Mouse (Mus musculus) MEL (cell line): ENCODE results near the gene Zfp282. TPM values are rescaled to one million over a fixed set of nuclear protein-coding genes. Genes with fewer than 3 reads are reported as not detected.
A peak's percentile ranks its signal among the peaks of the same experiment; 100 is the strongest.

Experiments
- DNase-seq: peaks from one replicate; pipeline ENCODE4 v3.0.0; 2011; ENCODE audit warnings: low read depth, low spot score
- H3K27ac ChIP-seq: 2 replicates; pipeline ENCODE4 v1.5.1; 2012; ENCODE audit warnings: low read depth, mild to moderate bottlenecking, control low read depth, low read length, moderate library complexity; ENCODE audit not compliant: control insufficient read depth
- H3K27me3 ChIP-seq, 2 experiments: fragments of 150-350 bp in 1 of 2; sonication (generic) in 1 of 2; 2 replicates each; pipeline ENCODE4 v1.6.1; 2012; ENCODE audit warnings: low read length in 2 of 2, mild to moderate bottlenecking in 2 of 2, improper control_type of control experiment in 1 of 2, moderate library complexity in 1 of 2; ENCODE audit not compliant: insufficient read depth in 2 of 2, control insufficient read depth in 1 of 2
- H3K36me3 ChIP-seq, 2 experiments: 2 replicates each; pipeline ENCODE4 v1.6.1; 2012 to 2014; ENCODE audit warnings: low read length in 2 of 2, improper control_type of control experiment in 1 of 2, inconsistent platforms in 1 of 2, mild to moderate bottlenecking in 1 of 2; ENCODE audit not compliant: insufficient read depth in 2 of 2, control insufficient read depth in 1 of 2
- H3K4me1 ChIP-seq, 2 experiments: fragments of 150-350 bp in 1 of 2; sonication (generic) in 1 of 2; 2 replicates each; pipeline ENCODE4 v1.6.1; 2012; ENCODE audit warnings: low read length in 2 of 2, improper control_type of control experiment in 1 of 2, mild to moderate bottlenecking in 1 of 2; ENCODE audit not compliant: insufficient read depth in 2 of 2, control insufficient read depth in 1 of 2
- H3K4me3 ChIP-seq, 2 experiments: fragments of 150-350 bp in 1 of 2; sonication (generic) in 1 of 2; 2 replicates each; pipeline ENCODE4 v1.5.1; 2012; ENCODE audit warnings: low read depth in 2 of 2, low read length in 2 of 2, mild to moderate bottlenecking in 2 of 2, moderate library complexity in 2 of 2, control low read depth in 1 of 2, improper control_type of control experiment in 1 of 2; ENCODE audit not compliant: control insufficient read depth in 1 of 2, insufficient read depth in 1 of 2
- H3K79me2 ChIP-seq: 2 replicates; pipeline ENCODE4 v1.6.1; 2012; ENCODE audit warnings: mild to moderate bottlenecking, low read length, moderate library complexity; ENCODE audit not compliant: control insufficient read depth, poor library complexity, insufficient read depth
- H3K9ac ChIP-seq: 2 replicates; pipeline ENCODE4 v1.6.1; 2012; ENCODE audit warnings: low read depth, mild to moderate bottlenecking, control low read depth, low read length, moderate library complexity; ENCODE audit not compliant: control insufficient read depth, poor library complexity, severe bottlenecking
- H3K9me3 ChIP-seq: fragments of 150-350 bp; sonication (generic); replicated peaks from 2 replicates; pipeline ENCODE4 v1.6.1; 2012; ENCODE audit warnings: mild to moderate bottlenecking, low read length, improper control_type of control experiment, moderate library complexity; ENCODE audit not compliant: insufficient read depth
- CHD1 ChIP-seq: IDR thresholded peaks from 2 replicates; pipeline ENCODE4 v1.6.1; 2012; ENCODE audit warnings: low read depth, mild to moderate bottlenecking, inconsistent platforms, low read length, improper control_type of control experiment
- E2F4 ChIP-seq: IDR thresholded peaks from 2 replicates; pipeline ENCODE4 v1.6.1; 2011; ENCODE audit warnings: low read depth, low read length, improper control_type of control experiment, borderline replicate concordance
- EP300 ChIP-seq, 2 experiments: IDR thresholded peaks; 2 replicates each; pipeline ENCODE4 v1.6.1; 2011; ENCODE audit warnings: improper control_type of control experiment in 2 of 2, low read length in 2 of 2, low read depth in 1 of 2, mild to moderate bottlenecking in 1 of 2
- ETS1 ChIP-seq: IDR thresholded peaks from 2 replicates; pipeline ENCODE4 v1.6.1; 2012; ENCODE audit warnings: low read depth, mild to moderate bottlenecking, inconsistent platforms, low read length, improper control_type of control experiment, moderate library complexity
- GATA1 ChIP-seq: IDR thresholded peaks from 2 replicates; pipeline ENCODE4 v1.6.1; 2011; ENCODE audit warnings: low read depth, low read length, improper control_type of control experiment
- HCFC1 ChIP-seq: IDR thresholded peaks from 2 replicates; pipeline ENCODE4 v1.6.1; 2012; ENCODE audit warnings: low read depth, mild to moderate bottlenecking, inconsistent platforms, low read length, improper control_type of control experiment, moderate library complexity
- MXI1 ChIP-seq: IDR thresholded peaks from 2 replicates; pipeline ENCODE4 v1.6.1; 2011; ENCODE audit warnings: mild to moderate bottlenecking, low read depth, low read length, improper control_type of control experiment
- POLR2A ChIP-seq, 2 experiments: IDR thresholded peaks; 2 replicates each; pipeline ENCODE4 v1.6.1; 2011 to 2012; ENCODE audit warnings: low read length in 2 of 2, mild to moderate bottlenecking in 2 of 2, control low read depth in 1 of 2, improper control_type of control experiment in 1 of 2, low read depth in 1 of 2, moderate library complexity in 1 of 2; ENCODE audit not compliant: control insufficient read depth in 1 of 2, insufficient read depth in 1 of 2, poor library complexity in 1 of 2
- POLR2AphosphoS2 ChIP-seq: IDR thresholded peaks from 2 replicates; pipeline ENCODE4 v1.6.1; 2011; ENCODE audit warnings: low read length, improper control_type of control experiment
- RCOR1 ChIP-seq: IDR thresholded peaks from 2 replicates; pipeline ENCODE4 v1.6.1; 2012; ENCODE audit warnings: low read depth, mild to moderate bottlenecking, inconsistent platforms, low read length, improper control_type of control experiment
- TCF12 ChIP-seq: IDR thresholded peaks from 2 replicates; pipeline ENCODE4 v1.6.1; 2014; ENCODE audit warnings: low read depth, mild to moderate bottlenecking, inconsistent platforms, low read length, improper control_type of control experiment, moderate library complexity
- UBTF ChIP-seq: IDR thresholded peaks from 2 replicates; pipeline ENCODE4 v1.6.1; 2012; ENCODE audit warnings: low read depth, mild to moderate bottlenecking, inconsistent platforms, low read length, improper control_type of control experiment, moderate library complexity, borderline replicate concordance; ENCODE audit not compliant: insufficient read depth
- USF2 ChIP-seq, 2 experiments: IDR thresholded peaks; 2 replicates each; pipeline ENCODE4 v1.6.1; 2011 to 2012; ENCODE audit warnings: improper control_type of control experiment in 2 of 2, low read length in 2 of 2, borderline replicate concordance in 1 of 2, inconsistent platforms in 1 of 2, low read depth in 1 of 2, mild to moderate bottlenecking in 1 of 2; ENCODE audit not compliant: insufficient read depth in 1 of 2
- polyA plus RNA-seq, 2 experiments: library from polyadenylated mRNA; stranded (reverse) in 1 of 2; unstranded in 1 of 2; fragments of >175 nt in 1 of 2; fragments of >200 nt in 1 of 2; gene quantifications; 2 replicates each; pipeline versions ENCODE4 v1.2.1 to v1.2.4; 2012; ENCODE audit warnings: low replicate concordance in 2 of 2, low read depth in 1 of 2; ENCODE audit not compliant: insufficient read length in 2 of 2, insufficient read depth in 1 of 2, missing spikeins in 1 of 2
- total RNA-seq: library from RNA; depleted of rRNA; stranded (reverse); fragments of 300-350 nt; gene quantifications from 2 replicates; pipeline ENCODE4 v1.2.3, GENCODE M21; 2012

Zfp282 gene
- total and polyA plus RNA-seq, 3 experiments, result 8.2 to 13.8 TPM; not detected in 1

- TF ChIP-seq UBTF (no peak), ETS1 (no peak), USF2 (IDR thresholded peaks at IDR 0.05; ENCODE audit: borderline replicate concordance in 1 of 2, insufficient read depth in 1 of 2, low read depth in 1 of 2, low read length in 2 of 2) (no peak), CHD1 (no peak), POLR2A (IDR thresholded peaks at IDR 0.05; ENCODE audit: control insufficient read depth in 1 of 2, insufficient read depth in 1 of 2, low read depth in 1 of 2, low read length in 2 of 2, poor library complexity in 1 of 2) (no peak), RCOR1 (no peak), HCFC1 (no peak)
- DNase-seq, result no peak
- Histone ChIP-seq H3K79me2 (peaks cover 12% of the 10 kb centered on the region), H3K36me3 (peaks cover 0 to 16% of the 10 kb centered on the region in 2 experiments; a peak in 2 of 4 replicates), H3K9ac (peak overlapping the region; percentile 99), H3K27me3 (no peaks in the 10 kb centered on the region), H3K4me3 (peak overlapping the region; percentile 99 to 100), H3K27ac (no peak overlapping the region), H3K9me3 (no peaks in the 10 kb centered on the region), H3K4me1 (peaks cover 7 to 17% of the 10 kb centered on the region in 2 experiments)
These were observed 1.6 kb downstream of the Zfp282 start for GRCm38 (mm10) chr6:47878593-47878992.

GRCm38 (mm10) chr6:47879049-47879716, 2.2 kb downstream of the Zfp282 start:
- no peaks in the 10 kb centered on the region for H3K9me3 ChIP-seq
- peak; percentile 40 for DNase-seq
- H3K79me2 ChIP-seq, result peaks cover 12% of the 10 kb centered on the region
- no peak overlapping the region for H3K4me3 ChIP-seq
- TF ChIP-seq TCF12 (peak; percentile 58; the same call in 1 of the 2 replicates), GATA1 (peak; percentile 56), POLR2AphosphoS2 (no peak), MXI1 (0 out of 2 replicates have a peak, but pooled peaks have one; percentile 26), ETS1 (peak; percentile 88), RCOR1 (peak; percentile 68), E2F4 (no peak), EP300 (IDR thresholded peaks at IDR 0.05; ENCODE audit: low read depth in 1 of 2, low read length in 2 of 2) (peak in 1 of 2 experiments; percentile 58; a peak in 2 of 4 replicates)
- TF ChIP-seq, all 39 proteins: peak for 6
- peaks cover 0 to 16% of the 10 kb centered on the region in 2 experiments; a peak in 3 of 4 replicates for H3K36me3 ChIP-seq
- no peaks in the 10 kb centered on the region for H3K27me3 ChIP-seq
- H3K4me1 ChIP-seq, result peaks cover 7 to 17% of the 10 kb centered on the region in 2 experiments
- H3K27ac ChIP-seq, result no peak overlapping the region
- H3K9ac ChIP-seq, result no peak overlapping the region
